Mouse (Mus musculus) limb, embryonic 15.5 days (tissue): Measurements from ENCODE around the gene Rictor. TPM values are rescaled to one million over a fixed set of nuclear protein-coding genes. Genes with fewer than 3 reads are reported as not detected.

ENCODE experiments used
- ATAC-seq: fragments of 200-750 bp; cut with Nextera tagmentation; 2 replicates; pipeline ENCODE4 v1.8.0; 2017; ENCODE audit warnings: low read depth, moderate TSS enrichment; ENCODE audit not compliant: insufficient number of reproducible peaks, low FRiP score, low TSS enrichment
- H3K27ac ChIP-seq: fragments of 300-500 bp; sonication (generic); 2 replicates; pipeline ENCODE4 v1.5.1; 2015; ENCODE audit warnings: moderate library complexity, mild to moderate bottlenecking, inconsistent platforms
- H3K27me3 ChIP-seq: fragments of 300-500 bp; sonication (generic); 2 replicates; pipeline ENCODE4 v1.6.1; 2015; ENCODE audit warnings: inconsistent platforms
- H3K36me3 ChIP-seq: fragments of 300-500 bp; sonication (generic); 2 replicates; pipeline ENCODE4 v1.6.1; 2015; ENCODE audit warnings: inconsistent platforms
- H3K4me1 ChIP-seq: fragments of 300-500 bp; sonication (generic); 2 replicates; pipeline ENCODE4 v1.6.1; 2015; ENCODE audit warnings: inconsistent platforms
- H3K4me2 ChIP-seq: fragments of 300-500 bp; sonication (generic); 2 replicates; pipeline ENCODE4 v1.6.1; 2015; ENCODE audit warnings: mild to moderate bottlenecking, inconsistent platforms
- H3K4me3 ChIP-seq: fragments of 300-500 bp; sonication (generic); 2 replicates; pipeline ENCODE4 v1.5.1; 2015; ENCODE audit warnings: mild to moderate bottlenecking, inconsistent platforms
- H3K9ac ChIP-seq: fragments of 300-500 bp; sonication (generic); 2 replicates; pipeline ENCODE4 v1.6.1; 2015; ENCODE audit warnings: inconsistent platforms
- H3K9me3 ChIP-seq: fragments of 300-500 bp; sonication (generic); 2 replicates; pipeline ENCODE4 v1.6.1; 2016; ENCODE audit warnings: inconsistent platforms
- WGBS: fragments of 180-500 bp; shearing (Covaris S2); methylation state at CpG from one replicate; pipeline ENCODE4 v1.1.7; 2015; 5-methylcytosine and 5-hydroxymethylcytosine counted together
- polyA plus RNA-seq: library from polyadenylated mRNA; unstranded; fragments of >200 nt; fragmentation: Nextera tagmentation; extraction: Ambion mirVana; gene quantifications from 2 replicates; pipeline ENCODE4 v1.2.1, GENCODE M21; 2015

Rictor gene
- polyA plus RNA-seq = 40.6 and 43.4 TPM in 2 replicates

GRCm38 (mm10) chr15:6707936-6708525 is at the start of gene Rictor:
Rictor (plus strand) TSS chr15:6708379.
- Histone ChIP-seq H3K4me3 (peak within 1 kb of the TSS; percentile 90), H3K4me2 (peak within 1 kb of the TSS; percentile 87), H3K36me3 (no peaks in the 10 kb centered on the region), H3K9me3 (no peaks in the 10 kb centered on the region), H3K4me1 (peaks cover 14% of the 10 kb centered on the region; the same call in 1 of the 2 replicates), H3K9ac (peak within 1 kb of the TSS; percentile 87), H3K27ac (peak within 1 kb of the TSS; percentile 94), H3K27me3 (peaks cover 11% of the 10 kb centered on the region; the same call in 1 of the 2 replicates)
- peak; percentile 81 for ATAC-seq
- under 1% methylated on average over 55 of the region's 82 CpGs for WGBS

GRCm38 (mm10) chr15:6661951-6662350 is 46.2 kb upstream of the Rictor start:
- ATAC-seq = no peak

GRCm38 (mm10) chr15:6663991-6664390 is 44.2 kb upstream of the Rictor start:
- H3K27me3 ChIP-seq = no peaks in the 10 kb centered on the region
- ATAC-seq = no peak
- H3K36me3 ChIP-seq = no peaks in the 10 kb centered on the region
- H3K27ac ChIP-seq = no peak overlapping the region
- H3K9ac ChIP-seq = no peak overlapping the region
- H3K9me3 ChIP-seq = no peaks in the 10 kb centered on the region
- no peak overlapping the region for H3K4me3 ChIP-seq
- 60% methylated on average over 7 of the region's 7 CpGs for WGBS
- no peaks in the 10 kb centered on the region for H3K4me1 ChIP-seq
- no peak overlapping the region for H3K4me2 ChIP-seq

More at GRCm38 (mm10) chr15:6661951-6662350, 46.2 kb upstream of the Rictor start:
- no peaks in the 10 kb centered on the region for H3K4me1 ChIP-seq
- no peak overlapping the region for H3K4me2 ChIP-seq
- H3K9ac ChIP-seq = no peak overlapping the region
- no peak overlapping the region for H3K4me3 ChIP-seq
- no peaks in the 10 kb centered on the region for H3K9me3 ChIP-seq
- 36% methylated on average over 3 of the region's 3 CpGs for WGBS
- H3K36me3 ChIP-seq = no peaks in the 10 kb centered on the region
- no peak overlapping the region for H3K27ac ChIP-seq
- no peaks in the 10 kb centered on the region for H3K27me3 ChIP-seq

GRCm38 (mm10) chr15:6666072-6666471 is 42.1 kb upstream of the Rictor start:
- H3K4me3 ChIP-seq = no peak overlapping the region
- no peaks in the 10 kb centered on the region for H3K4me1 ChIP-seq
- H3K36me3 ChIP-seq = no peaks in the 10 kb centered on the region
- ATAC-seq = no peak
- H3K9ac ChIP-seq = no peak overlapping the region
- no peak overlapping the region for H3K4me2 ChIP-seq
- no peaks in the 10 kb centered on the region for H3K9me3 ChIP-seq
- H3K27me3 ChIP-seq = no peaks in the 10 kb centered on the region
- no peak overlapping the region for H3K27ac ChIP-seq
- 33% methylated on average over 5 of the region's 5 CpGs for WGBS

GRCm38 (mm10) chr15:6668793-6669437 is 39.3 kb upstream of the Rictor start:
- H3K27me3 ChIP-seq = no peaks in the 10 kb centered on the region
- no peaks in the 10 kb centered on the region for H3K9me3 ChIP-seq
- no peaks in the 10 kb centered on the region for H3K36me3 ChIP-seq
- no peak overlapping the region for H3K4me2 ChIP-seq
- no peak overlapping the region for H3K9ac ChIP-seq
- H3K27ac ChIP-seq = no peak overlapping the region
- no peaks in the 10 kb centered on the region for H3K4me1 ChIP-seq
- ATAC-seq = no peak
- H3K4me3 ChIP-seq = no peak overlapping the region
- WGBS = 31% methylated on average over 14 of the region's 14 CpGs

- no peaks in the 10 kb centered on the region for H3K27me3 ChIP-seq
- no peak for ATAC-seq
- no peaks in the 10 kb centered on the region for H3K36me3 ChIP-seq
- WGBS = 82% methylated on average over 2 of the region's 2 CpGs
- no peak overlapping the region for H3K9ac ChIP-seq
- H3K27ac ChIP-seq = no peak overlapping the region
- H3K9me3 ChIP-seq = no peaks in the 10 kb centered on the region
- no peak overlapping the region for H3K4me2 ChIP-seq
- no peak overlapping the region for H3K4me3 ChIP-seq
- no peaks in the 10 kb centered on the region for H3K4me1 ChIP-seq
Observed at GRCm38 (mm10) chr15:6678479-6678878, 29.7 kb upstream of the Rictor start.

- Histone ChIP-seq H3K4me3 (no peak overlapping the region), H3K36me3 (no peaks in the 10 kb centered on the region), H3K27me3 (peaks cover 11% of the 10 kb centered on the region; the same call in 1 of the 2 replicates), H3K4me1 (no peaks in the 10 kb centered on the region), H3K27ac (no peak overlapping the region), H3K4me2 (no peak overlapping the region), H3K9me3 (no peaks in the 10 kb centered on the region), H3K9ac (no peak overlapping the region)
- WGBS = 71% methylated on average over 2 of the region's 2 CpGs
- no peak for ATAC-seq
Observed at GRCm38 (mm10) chr15:6702164-6702563, 6.0 kb upstream of the Rictor start.

GRCm38 (mm10) chr15:6705351-6705901 is 2.8 kb upstream of the Rictor start:
- H3K9ac ChIP-seq = no peak overlapping the region
- no peaks in the 10 kb centered on the region for H3K36me3 ChIP-seq
- H3K4me2 ChIP-seq = no peak overlapping the region
- no peaks in the 10 kb centered on the region for H3K9me3 ChIP-seq
- ATAC-seq = no peak
- WGBS = 40% methylated on average over 7 of the region's 7 CpGs
- H3K4me1 ChIP-seq = peaks cover 11% of the 10 kb centered on the region; the same call in 1 of the 2 replicates
- no peak overlapping the region for H3K4me3 ChIP-seq
- no peak overlapping the region for H3K27ac ChIP-seq
- peaks cover 11% of the 10 kb centered on the region; the same call in 1 of the 2 replicates for H3K27me3 ChIP-seq

- H3K4me1 ChIP-seq = peaks cover 14% of the 10 kb centered on the region; the same call in 1 of the 2 replicates
- no peaks in the 10 kb centered on the region for H3K36me3 ChIP-seq
- peaks cover 11% of the 10 kb centered on the region; the same call in 1 of the 2 replicates for H3K27me3 ChIP-seq
- H3K4me2 ChIP-seq = peak overlapping the region; percentile 87
- no peaks in the 10 kb centered on the region for H3K9me3 ChIP-seq
- ATAC-seq = peak; percentile 54
- peak overlapping the region; percentile 87 for H3K9ac ChIP-seq
- WGBS = under 1% methylated on average over 43 of the region's 43 CpGs
- H3K4me3 ChIP-seq = peak overlapping the region; percentile 90
- peak overlapping the region; percentile 94 for H3K27ac ChIP-seq
Observed at GRCm38 (mm10) chr15:6707551-6707935, 636 bp upstream of the Rictor start.

GRCm38 (mm10) chr15:6708526-6709441 is 605 bp downstream of the Rictor start:
- Histone ChIP-seq H3K36me3 (no peaks in the 10 kb centered on the region), H3K27me3 (peaks cover 11% of the 10 kb centered on the region; the same call in 1 of the 2 replicates), H3K27ac (peak overlapping the region; percentile 94), H3K9me3 (no peaks in the 10 kb centered on the region), H3K4me3 (peak overlapping the region; percentile 90), H3K4me1 (peaks cover 17% of the 10 kb centered on the region; the same call in 1 of the 2 replicates), H3K4me2 (peak overlapping the region; percentile 87), H3K9ac (peak overlapping the region; percentile 87)
- under 1% methylated on average over 82 of the region's 89 CpGs for WGBS
- peak; percentile 62 for ATAC-seq

- Histone ChIP-seq H3K4me3 (peak overlapping the region; percentile 90), H3K27me3 (peaks cover 11% of the 10 kb centered on the region; the same call in 1 of the 2 replicates), H3K27ac (no peak overlapping the region), H3K9ac (peak overlapping the region; percentile 87; the same call in 1 of the 2 replicates), H3K4me2 (peak overlapping the region; percentile 87), H3K9me3 (no peaks in the 10 kb centered on the region), H3K4me1 (peaks cover 17% of the 10 kb centered on the region; the same call in 1 of the 2 replicates), H3K36me3 (no peaks in the 10 kb centered on the region)
- no peak for ATAC-seq
- 17% methylated on average over 8 of the region's 8 CpGs for WGBS
Observed at GRCm38 (mm10) chr15:6709618-6710017, 1.4 kb downstream of the Rictor start.
